Mouse (Mus musculus) embryonic facial prominence, embryonic 11.5 days (tissue): ENCODE data around the gene Pla2g4a. TPM values are rescaled to one million over a fixed set of nuclear protein-coding genes. Genes with fewer than 3 reads are reported as not detected.
"Not testable (repeated sequence)": the region's sequence is repeated elsewhere in the genome, so short reads cannot be mapped to it uniquely, and the experiment has no call there.

Experiments used
- ATAC-seq: fragments of 200-750 bp; cut with Nextera tagmentation; replicated peaks from 2 replicates; pipeline ENCODE4 v1.8.0; 2017; ENCODE audit warnings: low read depth; ENCODE audit not compliant: insufficient number of reproducible peaks, low FRiP score, low TSS enrichment
- DNase-seq: peaks from one replicate; pipeline ENCODE4 v3.0.0-alpha.2; 2015; ENCODE audit warnings: low spot score
- H3K27ac ChIP-seq: fragments of 300-500 bp; sonication (generic); replicated peaks from 2 replicates; pipeline ENCODE4 v1.5.1; 2014; ENCODE audit warnings: mild to moderate bottlenecking, low read depth, low read length, control low read depth
- H3K27me3 ChIP-seq: fragments of 300-500 bp; sonication (generic); 2 replicates; pipeline ENCODE4 v1.6.1; 2014; ENCODE audit warnings: mild to moderate bottlenecking, low read length, moderate library complexity, mixed read lengths; ENCODE audit not compliant: control insufficient read depth, insufficient read depth
- H3K36me3 ChIP-seq: fragments of 300-500 bp; sonication (generic); replicated peaks from 2 replicates; pipeline ENCODE4 v1.6.1; 2014; ENCODE audit warnings: low read depth, mild to moderate bottlenecking, low read length, moderate library complexity, mixed read lengths; ENCODE audit not compliant: control insufficient read depth, insufficient read depth
- H3K4me1 ChIP-seq: fragments of 300-500 bp; sonication (generic); 2 replicates; pipeline ENCODE4 v1.6.1; 2014; ENCODE audit warnings: low read length, mixed read lengths; ENCODE audit not compliant: control insufficient read depth, insufficient read depth
- H3K4me2 ChIP-seq: fragments of 300-500 bp; sonication (generic); 2 replicates; pipeline ENCODE4 v1.6.1; 2014; ENCODE audit warnings: low read depth, mild to moderate bottlenecking, control low read depth, low read length, moderate library complexity
- H3K4me3 ChIP-seq: fragments of 300-500 bp; sonication (generic); 2 replicates; pipeline ENCODE4 v1.5.1; 2014; ENCODE audit warnings: low read depth, low read length, control low read depth
- H3K9ac ChIP-seq: fragments of 300-500 bp; sonication (generic); replicated peaks from 2 replicates; pipeline ENCODE4 v1.6.1; 2014; ENCODE audit warnings: mild to moderate bottlenecking, control low read depth, low read length
- H3K9me3 ChIP-seq: fragments of 300-500 bp; sonication (generic); replicated peaks from 2 replicates; pipeline ENCODE4 v1.6.1; 2016; ENCODE audit warnings: mild to moderate bottlenecking, low read length, inconsistent platforms, mixed read lengths; ENCODE audit not compliant: control insufficient read depth
- WGBS: fragments of 180-500 bp; shearing (Covaris S2); extraction: QIAGEN DNeasy Blood & Tissue Kit; methylation state at CpG from one replicate; pipeline ENCODE4 v1.1.7; 2014; 5-methylcytosine and 5-hydroxymethylcytosine counted together
- polyA plus RNA-seq: library from polyadenylated mRNA; unstranded; fragments of >200 nt; fragmentation: Nextera tagmentation; extraction: Ambion mirVana; gene quantifications from 2 replicates; pipeline ENCODE4 v1.2.1, GENCODE M21; 2014

Gene Pla2g4a
- polyA plus RNA-seq, 1 experiment from 2014 or later, result 14.6 TPM

- 69% methylated on average over 1 of the region's 1 CpGs for WGBS
- H3K4me2 ChIP-seq, H3K4me1 ChIP-seq: not testable (repeated sequence)
Observed at GRCm38 (mm10) chr1:149923737-149924136, 37.4 kb downstream of the Pla2g4a start.

GRCm38 (mm10) chr1:149922219-149922618 is 38.9 kb downstream of the Pla2g4a start:
- no peak overlapping the region for H3K27ac ChIP-seq
- H3K9me3 ChIP-seq, result no peaks in the 10 kb centered on the region
- no peaks in the 10 kb centered on the region for H3K4me1 ChIP-seq
- H3K4me2 ChIP-seq, result no peak overlapping the region
- no peak overlapping the region for H3K4me3 ChIP-seq
- no peak overlapping the region for H3K9ac ChIP-seq
- 30% methylated on average over 1 of the region's 1 CpGs for WGBS
- H3K36me3 ChIP-seq, result no peaks in the 10 kb centered on the region
- H3K27me3 ChIP-seq, result no peaks in the 10 kb centered on the region
- DNase-seq, result no peak
- ATAC-seq, result no peak

More at GRCm38 (mm10) chr1:149923737-149924136, 37.4 kb downstream of the Pla2g4a start:
- H3K27ac ChIP-seq, H3K4me3 ChIP-seq, H3K36me3 ChIP-seq, ATAC-seq, DNase-seq, H3K27me3 ChIP-seq, H3K9me3 ChIP-seq, H3K9ac ChIP-seq: not testable (repeated sequence)

GRCm38 (mm10) chr1:149921325-149921724 is 39.8 kb downstream of the Pla2g4a start:
- Histone ChIP-seq H3K9ac (no peak overlapping the region), H3K27me3 (no peaks in the 10 kb centered on the region), H3K36me3 (no peaks in the 10 kb centered on the region), H3K4me1 (no peaks in the 10 kb centered on the region), H3K9me3 (no peaks in the 10 kb centered on the region), H3K4me2 (no peak overlapping the region), H3K27ac (no peak overlapping the region), H3K4me3 (no peak overlapping the region)
- WGBS, result 77% methylated on average over 5 of the region's 5 CpGs
- DNase-seq, result no peak
- no peak for ATAC-seq

GRCm38 (mm10) chr1:149919301-149919700 is 41.8 kb downstream of the Pla2g4a start:
- Histone ChIP-seq H3K9me3 (no peaks in the 10 kb centered on the region), H3K4me1 (no peaks in the 10 kb centered on the region), H3K9ac (no peak overlapping the region), H3K4me3 (no peak overlapping the region), H3K27ac (no peak overlapping the region), H3K4me2 (no peak overlapping the region), H3K36me3 (no peaks in the 10 kb centered on the region), H3K27me3 (no peaks in the 10 kb centered on the region)
- WGBS, result 91% methylated on average over 7 of the region's 7 CpGs
- DNase-seq (no peak), ATAC-seq (no peak)

GRCm38 (mm10) chr1:149912984-149913383 is 48.1 kb downstream of the Pla2g4a start:
- Histone ChIP-seq H3K4me1 (no peaks in the 10 kb centered on the region), H3K9ac (no peak overlapping the region), H3K4me3 (no peak overlapping the region), H3K27me3 (no peaks in the 10 kb centered on the region), H3K36me3 (no peaks in the 10 kb centered on the region), H3K27ac (no peak overlapping the region), H3K9me3 (no peaks in the 10 kb centered on the region), H3K4me2 (no peak overlapping the region)
- ATAC-seq (no peak), DNase-seq (no peak)
- 79% methylated on average over 4 of the region's 4 CpGs for WGBS

GRCm38 (mm10) chr1:149911050-149911449 is 50.0 kb downstream of the Pla2g4a start:
- no peaks in the 10 kb centered on the region for H3K36me3 ChIP-seq
- no peaks in the 10 kb centered on the region for H3K9me3 ChIP-seq
- no peaks in the 10 kb centered on the region for H3K27me3 ChIP-seq
- WGBS, result 75% methylated on average over 4 of the region's 4 CpGs
- ATAC-seq, result no peak
- no peak for DNase-seq
- no peak overlapping the region for H3K4me2 ChIP-seq
- no peak overlapping the region for H3K4me3 ChIP-seq
- H3K27ac ChIP-seq, result no peak overlapping the region
- no peak overlapping the region for H3K9ac ChIP-seq
- no peaks in the 10 kb centered on the region for H3K4me1 ChIP-seq

- Histone ChIP-seq H3K9me3 (no peaks in the 10 kb centered on the region), H3K9ac (no peak overlapping the region), H3K27me3 (no peaks in the 10 kb centered on the region), H3K36me3 (no peaks in the 10 kb centered on the region), H3K4me3 (no peak overlapping the region), H3K4me1 (no peaks in the 10 kb centered on the region), H3K4me2 (no peak overlapping the region), H3K27ac (no peak overlapping the region)
- 79% methylated on average over 4 of the region's 4 CpGs for WGBS
- ATAC-seq (no peak), DNase-seq (no peak)
Observed at GRCm38 (mm10) chr1:149898001-149898625, 63.0 kb downstream of the Pla2g4a start.

GRCm38 (mm10) chr1:149896590-149896989 is 64.5 kb downstream of the Pla2g4a start:
- Histone ChIP-seq H3K9ac (no peak overlapping the region), H3K4me2 (no peak overlapping the region), H3K36me3 (no peaks in the 10 kb centered on the region), H3K27ac (no peak overlapping the region), H3K27me3 (no peaks in the 10 kb centered on the region), H3K9me3 (no peaks in the 10 kb centered on the region), H3K4me1 (no peaks in the 10 kb centered on the region), H3K4me3 (no peak overlapping the region)
- WGBS, result 71% methylated on average over 5 of the region's 5 CpGs
- DNase-seq (peak; percentile 4), ATAC-seq (0 out of 2 replicates have a peak, but pooled peaks have one; percentile 48)
